In genomic region chr17:25109578-25109977, GRCm38 (mm10) we compare ENCODE assay signal across 8 mouse cellular contexts. TPM values are rescaled to one million over a fixed set of nuclear protein-coding genes. Genes with fewer than 3 reads are reported as not detected.
A peak's percentile ranks its signal among the peaks of the same experiment; 100 is the strongest.
DNase-seq lines count a peak whose midpoint lies in the region; ATAC-seq and TF ChIP-seq lines count a peak whose summit lies in the region.

No protein-coding gene starts in this region.

- H3K4me3 ChIP-seq in midbrain, embryonic 10.5 days, result no peak overlapping the region
- H3K4me3 ChIP-seq in midbrain, embryonic 11.5 days (ENCODE audit: low read depth, low read length), result no peak overlapping the region
- no peak overlapping the region for H3K4me3 ChIP-seq in cortical plate, adult 2 months (ENCODE audit: insufficient read depth, low read length)
- no peak overlapping the region for H3K4me3 ChIP-seq in kidney, embryonic 15.5 days (replicated peaks)

- H3K4me2 ChIP-seq in midbrain, embryonic 11.5 days, result no peak overlapping the region
- no peak overlapping the region for H3K4me2 ChIP-seq in kidney, embryonic 15.5 days

- no peak for ATAC-seq in CD4-positive, CD25-positive, alpha-beta regulatory T cell, adult 4 months
- no peak for ATAC-seq in midbrain, embryonic 11.5 days (ENCODE audit: low FRiP score)
- 0 out of 2 replicates have a peak, but pooled peaks have one; percentile 33 for ATAC-seq in kidney, embryonic 15.5 days (replicated peaks; ENCODE audit: low FRiP score)
- peak; percentile 81 for ATAC-seq in megakaryocyte progenitor cell, adult 5-6 weeks (replicated peaks; ENCODE audit: poor library complexity)
- no peak for ATAC-seq in frontal cortex, adult (ENCODE audit: low TSS enrichment)

- peaks cover 97% of the 10 kb centered on the region for H3K36me3 ChIP-seq in midbrain, embryonic 10.5 days
- no peaks in the 10 kb centered on the region; the same call in 1 of the 2 replicates for H3K36me3 ChIP-seq in midbrain, embryonic 11.5 days (ENCODE audit: control insufficient read depth, insufficient read depth, low read length)
- H3K36me3 ChIP-seq in kidney, embryonic 15.5 days, result peaks cover 89% of the 10 kb centered on the region

- TF ChIP-seq CTCF in cortical plate, adult 2 months (IDR thresholded peaks at IDR 0.05; ENCODE audit: extremely low read depth, insufficient read depth, low read length), result peak; percentile 34; the same call in 1 of the 2 replicates

- DNase-seq in CD4-positive, CD25-positive, alpha-beta regulatory T cell, adult 2 months (ENCODE audit: low read depth, low spot score), result peak; percentile 52
- DNase-seq in midbrain, embryonic 10.5 days (ENCODE audit: low spot score), result peak; percentile 33
- no peak for DNase-seq in midbrain, embryonic 11.5 days (ENCODE audit: low spot score, missing footprints)

- no peak overlapping the region for H3K27ac ChIP-seq in midbrain, embryonic 10.5 days (replicated peaks)
- H3K27ac ChIP-seq in midbrain, embryonic 11.5 days (ENCODE audit: low read depth, low read length), result no peak overlapping the region
- H3K27ac ChIP-seq in cortical plate, adult 2 months (ENCODE audit: insufficient read depth, low read length), result no peak overlapping the region
- H3K27ac ChIP-seq in kidney, embryonic 15.5 days, result no peak overlapping the region

- no peak overlapping the region for H3K9ac ChIP-seq in midbrain, embryonic 11.5 days (ENCODE audit: low read length)
- no peak overlapping the region for H3K9ac ChIP-seq in kidney, embryonic 15.5 days

- no peak for TF ChIP-seq POLR2A in cortical plate, adult 2 months (IDR thresholded peaks at IDR 0.05; ENCODE audit: extremely low read depth, insufficient read depth, low read length)

- peaks cover 5% of the 10 kb centered on the region for H3K4me1 ChIP-seq in midbrain, embryonic 10.5 days
- H3K4me1 ChIP-seq in midbrain, embryonic 11.5 days (ENCODE audit: control insufficient read depth, insufficient read depth, low read length), result peaks cover under 1% of the 10 kb centered on the region
- H3K4me1 ChIP-seq in cortical plate, adult 2 months (ENCODE audit: control insufficient read depth, insufficient read depth, low read length), result peaks cover 6% of the 10 kb centered on the region; the same call in 1 of the 2 replicates
- peaks cover 5% of the 10 kb centered on the region for H3K4me1 ChIP-seq in kidney, embryonic 15.5 days

- no peaks in the 10 kb centered on the region for H3K9me3 ChIP-seq in midbrain, embryonic 10.5 days (replicated peaks)
- no peaks in the 10 kb centered on the region for H3K9me3 ChIP-seq in midbrain, embryonic 11.5 days (ENCODE audit: control insufficient read depth, low read length)
- H3K9me3 ChIP-seq in kidney, embryonic 15.5 days (replicated peaks), result no peaks in the 10 kb centered on the region

- WGBS in midbrain, embryonic 10.5 days, result 70% methylated on average over 2 of the region's 2 CpGs
- 77% methylated on average over 2 of the region's 2 CpGs for WGBS in midbrain, embryonic 11.5 days
- whole genome bisulfite sequencing in kidney, embryonic 15.5 days, result 89% methylated on average over 2 of the region's 2 CpGs

- H3K27me3 ChIP-seq in midbrain, embryonic 10.5 days (ENCODE audit: low read depth, poor library complexity, severe bottlenecking), result no peaks in the 10 kb centered on the region
- H3K27me3 ChIP-seq in midbrain, embryonic 11.5 days (ENCODE audit: control insufficient read depth, insufficient read depth, low read length), result no peaks in the 10 kb centered on the region
- H3K27me3 ChIP-seq in kidney, embryonic 15.5 days, result no peaks in the 10 kb centered on the region

RNA-seq across cellular contexts. Expression of gene Telo2, which starts 6.2 kb away (rescaled TPM):
- 10 to 100 TPM; 24.4 to 36.8 TPM for polyA plus RNA-seq in CD4-positive, CD25-positive, alpha-beta regulatory T cell, adult 4 months (2017; shearing (Covaris generic))
- polyA plus RNA-seq in midbrain, embryonic 10.5 days (2016; fragmentation: Nextera tagmentation; extraction: Ambion mirVana), result 51.2 and 51.5 TPM in 2 replicates
- polyA plus RNA-seq in midbrain, embryonic 11.5 days (2014; fragmentation: Nextera tagmentation; extraction: Ambion mirVana), result 22.5 and 23.2 TPM in 2 replicates
- 18.5 and 24.8 TPM in 2 replicates for polyA plus RNA-seq in cortical plate, adult 2 months (2012; rRNA removed)
- polyA plus RNA-seq in kidney, embryonic 15.5 days (2015; fragmentation: Nextera tagmentation; extraction: Ambion mirVana), result 44.4 and 45.3 TPM in 2 replicates
- 15.5 and 31.2 TPM in 2 replicates for total RNA-seq in megakaryocyte progenitor cell, adult 5-6 weeks (2015)
- total RNA-seq in megakaryocyte progenitor cell, adult 5-6 weeks (2017), result 28.8 and 35.5 TPM in 2 replicates

RNA-seq across cellular contexts. Expression of gene Ptx4, which starts 11.0 kb away (rescaled TPM):
- polyA plus RNA-seq in CD4-positive, CD25-positive, alpha-beta regulatory T cell, adult 4 months (2017; shearing (Covaris generic)), result not detected
- not detected in 2 replicates for polyA plus RNA-seq in midbrain, embryonic 10.5 days (2016; fragmentation: Nextera tagmentation; extraction: Ambion mirVana)
- polyA plus RNA-seq in midbrain, embryonic 11.5 days (2014; fragmentation: Nextera tagmentation; extraction: Ambion mirVana), result not detected in 2 replicates
- polyA plus RNA-seq in cortical plate, adult 2 months (2012; rRNA removed), result 0.19 and 0.34 TPM in 2 replicates
- 0.16 and 0.24 TPM in 2 replicates for polyA plus RNA-seq in kidney, embryonic 15.5 days (2015; fragmentation: Nextera tagmentation; extraction: Ambion mirVana)
- total RNA-seq in megakaryocyte progenitor cell, adult 5-6 weeks (2015), result not detected in 2 replicates
- not detected in 2 replicates for total RNA-seq in megakaryocyte progenitor cell, adult 5-6 weeks (2017)

RNA-seq across cellular contexts. Expression of gene Clcn7, which starts 23.6 kb away (rescaled TPM):
- polyA plus RNA-seq in CD4-positive, CD25-positive, alpha-beta regulatory T cell, adult 4 months (2017; shearing (Covaris generic)), result 10 to 100 TPM; 18.2 to 33.2 TPM
- 23.1 and 26.4 TPM in 2 replicates for polyA plus RNA-seq in midbrain, embryonic 10.5 days (2016; fragmentation: Nextera tagmentation; extraction: Ambion mirVana)
- 16.7 and 20.4 TPM in 2 replicates for polyA plus RNA-seq in midbrain, embryonic 11.5 days (2014; fragmentation: Nextera tagmentation; extraction: Ambion mirVana)
- 45.6 and 47.0 TPM in 2 replicates for polyA plus RNA-seq in cortical plate, adult 2 months (2012; rRNA removed)
- polyA plus RNA-seq in kidney, embryonic 15.5 days (2015; fragmentation: Nextera tagmentation; extraction: Ambion mirVana), result 20.7 and 24.6 TPM in 2 replicates
- 7.3 and 7.8 TPM in 2 replicates for total RNA-seq in megakaryocyte progenitor cell, adult 5-6 weeks (2015)
- 8.1 and 9.6 TPM in 2 replicates for total RNA-seq in megakaryocyte progenitor cell, adult 5-6 weeks (2017)

RNA-seq across cellular contexts. Expression of gene Tmem204, which starts 26.2 kb away (rescaled TPM):
- polyA plus RNA-seq in CD4-positive, CD25-positive, alpha-beta regulatory T cell, adult 4 months (2017; shearing (Covaris generic)), result under 1 TPM; 0.56 to 0.79 TPM
- 10.7 and 12.7 TPM in 2 replicates for polyA plus RNA-seq in midbrain, embryonic 10.5 days (2016; fragmentation: Nextera tagmentation; extraction: Ambion mirVana)
- 9.5 and 10.4 TPM in 2 replicates for polyA plus RNA-seq in midbrain, embryonic 11.5 days (2014; fragmentation: Nextera tagmentation; extraction: Ambion mirVana)
- 17.8 and 19.4 TPM in 2 replicates for polyA plus RNA-seq in cortical plate, adult 2 months (2012; rRNA removed)
- polyA plus RNA-seq in kidney, embryonic 15.5 days (2015; fragmentation: Nextera tagmentation; extraction: Ambion mirVana), result 29.6 and 31.6 TPM in 2 replicates
- total RNA-seq in megakaryocyte progenitor cell, adult 5-6 weeks (2015), result not detected in 2 replicates
- not detected in 2 replicates for total RNA-seq in megakaryocyte progenitor cell, adult 5-6 weeks (2017)

RNA-seq across cellular contexts. Expression of gene Ccdc154, which starts 52.7 kb away (rescaled TPM):
- polyA plus RNA-seq in CD4-positive, CD25-positive, alpha-beta regulatory T cell, adult 4 months (2017; shearing (Covaris generic)), result not detected
- not detected in 2 replicates for polyA plus RNA-seq in midbrain, embryonic 10.5 days (2016; fragmentation: Nextera tagmentation; extraction: Ambion mirVana)
- polyA plus RNA-seq in midbrain, embryonic 11.5 days (2014; fragmentation: Nextera tagmentation; extraction: Ambion mirVana), result not detected in 2 replicates
- not detected in 2 replicates for polyA plus RNA-seq in cortical plate, adult 2 months (2012; rRNA removed)
- polyA plus RNA-seq in kidney, embryonic 15.5 days (2015; fragmentation: Nextera tagmentation; extraction: Ambion mirVana), result not detected in 2 replicates
- total RNA-seq in megakaryocyte progenitor cell, adult 5-6 weeks (2015), result not detected in 2 replicates
- total RNA-seq in megakaryocyte progenitor cell, adult 5-6 weeks (2017), result 0.14 TPM in 1 of 2 replicates, not detected in the other

Comparison
In these comparisons a context has a peak if more than half of its experiments do, and no peak if none do; other contexts are left out.
1. ATAC-seq: peak in kidney, embryonic 15.5 days (single experiment) and megakaryocyte progenitor cell, adult 5-6 weeks (single experiment); none in CD4-positive, CD25-positive, alpha-beta regulatory T cell, adult 4 months (single experiment), midbrain, embryonic 11.5 days (single experiment) and frontal cortex, adult (single experiment).